Mouse (Mus musculus): ENCODE data around the gene Lin7a.

DNA sequence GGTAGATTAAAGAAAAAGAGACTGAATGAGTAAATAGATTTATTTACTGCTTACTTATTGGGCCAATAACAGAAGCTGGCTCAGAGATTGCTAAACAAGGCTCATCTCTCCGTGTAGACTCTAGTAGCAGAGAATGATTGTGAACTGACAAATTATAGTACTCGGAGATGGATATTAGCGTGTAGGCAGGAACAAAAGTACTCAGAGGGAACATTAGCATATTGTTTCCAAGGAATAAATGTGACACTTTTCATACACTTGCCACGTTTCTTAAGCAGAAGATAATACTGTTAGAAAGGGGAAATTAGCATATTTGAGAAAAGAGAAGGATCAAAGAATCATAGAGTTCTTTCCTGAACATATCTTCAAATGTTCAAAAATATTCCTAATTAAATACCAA lies 133.9 kb downstream of the Lin7a start:
- TF ChIP-seq POLR2A (IDR thresholded peaks at IDR 0.05; ENCODE audit: low read depth, low read length) (no peak), CTCF (IDR thresholded peaks at IDR 0.05; ENCODE audit: borderline replicate concordance, insufficient read depth, low read length) (no peak)

Measured in embryonic fibroblast, embryonic 13.5 days (primary cell).